Mouse (Mus musculus) midbrain, postnatal 0 days (tissue): ENCODE results near the gene Gm19935. TPM values are rescaled to one million over a fixed set of nuclear protein-coding genes. Genes with fewer than 3 reads are reported as not detected.

ENCODE experiments used
- ATAC-seq: fragments of 200-750 bp; cut with Nextera tagmentation; 2 replicates; pipeline ENCODE4 v1.8.0; 2017; ENCODE audit warnings: moderate number of reproducible peaks, mild to moderate bottlenecking, moderate TSS enrichment, moderate library complexity; ENCODE audit not compliant: low FRiP score
- DNase-seq: peaks from one replicate; pipeline ENCODE4 v3.0.0-alpha.2; 2015; ENCODE audit warnings: low spot score
- H3K27ac ChIP-seq: fragments of 300-500 bp; sonication (generic); 2 replicates; pipeline ENCODE4 v1.5.1; 2014; ENCODE audit warnings: low read depth, mild to moderate bottlenecking, low read length, mixed read lengths
- H3K27me3 ChIP-seq: fragments of 300-500 bp; sonication (generic); 2 replicates; pipeline ENCODE4 v1.6.1; 2014; ENCODE audit warnings: low read length, control low read depth, mixed read lengths; ENCODE audit not compliant: insufficient read depth
- H3K36me3 ChIP-seq: fragments of 300-500 bp; sonication (generic); 2 replicates; pipeline ENCODE4 v1.6.1; 2014; ENCODE audit warnings: low read length, control low read depth, mixed read lengths; ENCODE audit not compliant: insufficient read depth
- H3K4me1 ChIP-seq: fragments of 300-500 bp; sonication (generic); 2 replicates; pipeline ENCODE4 v1.6.1; 2014; ENCODE audit warnings: mild to moderate bottlenecking, control low read depth, antibody characterized with exemption, low read length, mixed read lengths; ENCODE audit not compliant: insufficient read depth
- H3K4me2 ChIP-seq: fragments of 300-500 bp; sonication (generic); 2 replicates; pipeline ENCODE4 v1.6.1; 2014; ENCODE audit warnings: low read depth, mild to moderate bottlenecking, low read length, mixed read lengths; ENCODE audit not compliant: poor library complexity, severe bottlenecking
- H3K4me3 ChIP-seq: fragments of 300-500 bp; sonication (generic); 2 replicates; pipeline ENCODE4 v1.5.1; 2014; ENCODE audit warnings: low read depth, mild to moderate bottlenecking, low read length, moderate library complexity
- H3K9ac ChIP-seq: fragments of 300-500 bp; sonication (generic); replicated peaks from 2 replicates; pipeline ENCODE4 v1.6.1; 2014; ENCODE audit warnings: mild to moderate bottlenecking, low read length, moderate library complexity, mixed read lengths; ENCODE audit not compliant: poor library complexity, severe bottlenecking
- H3K9me3 ChIP-seq: fragments of 300-500 bp; sonication (generic); 2 replicates; pipeline ENCODE4 v1.6.1; 2016; ENCODE audit warnings: low read length, control low read depth
- CTCF ChIP-seq: IDR thresholded peaks from 2 replicates; pipeline ENCODE4 v1.5.1; 2016; ENCODE audit warnings: antibody characterized with exemption, mild to moderate bottlenecking
- WGBS: fragments of 180-500 bp; shearing (Covaris S2); extraction: QIAGEN DNeasy Blood & Tissue Kit; methylation state at CpG from one replicate; pipeline ENCODE4 v1.1.7; 2014; 5-methylcytosine and 5-hydroxymethylcytosine counted together
- polyA plus RNA-seq: library from polyadenylated mRNA; unstranded; fragments of >200 nt; fragmentation: Nextera tagmentation; extraction: Ambion mirVana; gene quantifications from 2 replicates; pipeline ENCODE4 v1.2.1, GENCODE M21; 2015
- total RNA-seq: library from RNA; depleted of rRNA; stranded (reverse); fragments of >200 nt; gene quantifications from 2 replicates; pipeline ENCODE4 v1.2.3, GENCODE M21; 2014; rRNA removed

Gene Gm19935
- total RNA-seq (1.4 and 1.8 TPM in 2 replicates), polyA plus RNA-seq (1.8 and 2.5 TPM in 2 replicates)

- no peak for TF ChIP-seq CTCF
- H3K9me3 ChIP-seq, result no peaks in the 10 kb centered on the region
- no peaks in the 10 kb centered on the region for H3K27me3 ChIP-seq
- no peak within 1 kb of the TSS for H3K4me3 ChIP-seq
- WGBS, result 84% methylated on average over 2 of the region's 2 CpGs
- no peak for DNase-seq
- H3K27ac ChIP-seq, result no peak within 1 kb of the TSS; the same call in 1 of the 2 replicates
- ATAC-seq, result no peak
- H3K4me1 ChIP-seq, result no peaks in the 10 kb centered on the region
- H3K36me3 ChIP-seq, result no peaks in the 10 kb centered on the region
- H3K9ac ChIP-seq, result no peak within 1 kb of the TSS
- no peak within 1 kb of the TSS for H3K4me2 ChIP-seq
These were observed at the start of gene Gm19935 for GRCm38 (mm10) chr8:90817293-90817692. Gene Gm19935, minus strand, starts transcription at chr8:90817393.

DNA sequence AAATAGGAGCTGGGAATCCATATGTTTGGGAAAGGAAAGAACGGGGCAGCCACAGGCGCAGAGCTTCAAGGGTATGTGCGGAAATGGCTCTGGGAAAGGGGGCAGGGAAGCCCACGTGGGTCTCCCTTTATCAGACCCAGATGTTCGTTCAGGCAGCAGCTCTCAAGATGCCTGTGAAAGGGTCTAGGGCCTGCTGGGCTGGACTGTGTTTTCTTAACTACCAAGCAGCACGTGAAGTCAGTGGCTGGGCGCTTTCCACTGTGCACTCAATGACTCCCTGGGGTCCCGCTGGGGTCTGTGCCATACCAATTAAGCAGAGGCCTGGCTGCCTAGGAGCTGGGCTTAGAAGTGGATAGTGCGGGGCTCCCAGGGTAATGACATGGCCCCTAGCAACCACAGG, 44.8 kb upstream of the Gm19935 start:
- Histone ChIP-seq H3K4me2 (no peak overlapping the region), H3K36me3 (no peaks in the 10 kb centered on the region), H3K9me3 (no peaks in the 10 kb centered on the region), H3K27me3 (no peaks in the 10 kb centered on the region), H3K4me1 (peaks cover 11% of the 10 kb centered on the region; the same call in 1 of the 2 replicates), H3K4me3 (no peak overlapping the region), H3K27ac (peak overlapping the region; percentile 65), H3K9ac (no peak overlapping the region)
- no peak for TF ChIP-seq CTCF
- peak; percentile 81 for DNase-seq
- whole genome bisulfite sequencing, result 11% methylated on average over 9 of the region's 9 CpGs
- peak; percentile 72 for ATAC-seq

GRCm38 (mm10) chr8:90861266-90861944, 44.2 kb upstream of the Gm19935 start:
- DNase-seq, result peak; percentile 71
- Histone ChIP-seq H3K4me2 (no peak overlapping the region; the same call in 1 of the 2 replicates), H3K27me3 (no peaks in the 10 kb centered on the region), H3K4me3 (no peak overlapping the region), H3K4me1 (peaks cover 11% of the 10 kb centered on the region; the same call in 1 of the 2 replicates), H3K9ac (no peak overlapping the region), H3K9me3 (no peaks in the 10 kb centered on the region), H3K27ac (peak overlapping the region; percentile 65), H3K36me3 (no peaks in the 10 kb centered on the region)
- TF ChIP-seq CTCF, result no peak
- no peak for ATAC-seq
- 14% methylated on average over 9 of the region's 9 CpGs for WGBS

DNA sequence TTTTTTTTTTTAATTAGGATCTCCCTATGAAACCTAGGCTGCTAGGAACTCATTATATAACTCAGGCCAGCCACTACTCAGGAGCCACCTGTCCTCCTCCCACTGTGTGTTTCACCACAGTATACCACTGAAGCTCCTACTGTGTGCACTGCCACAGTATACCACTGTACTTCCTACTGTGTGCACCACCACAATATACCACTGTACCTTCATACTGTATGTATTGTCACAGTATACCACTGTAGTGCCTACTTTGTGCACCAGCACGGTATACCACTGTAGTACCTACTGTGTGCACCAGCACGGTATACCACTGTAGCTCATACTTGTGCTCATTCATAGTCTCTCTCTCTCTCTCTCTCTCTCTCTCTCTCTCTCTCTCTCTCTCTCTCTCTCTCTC, 40.9 kb upstream of the Gm19935 start:
- Histone ChIP-seq H3K9me3 (no peaks in the 10 kb centered on the region), H3K9ac (no peak overlapping the region), H3K4me2 (no peak overlapping the region), H3K27me3 (no peaks in the 10 kb centered on the region), H3K27ac (no peak overlapping the region), H3K36me3 (no peaks in the 10 kb centered on the region), H3K4me1 (peaks cover 14% of the 10 kb centered on the region; the same call in 1 of the 2 replicates), H3K4me3 (no peak overlapping the region)
- TF ChIP-seq CTCF, result no peak
- DNase-seq (no peak), ATAC-seq (no peak)
- WGBS, result 97% methylated on average over 2 of the region's 2 CpGs

- Histone ChIP-seq H3K36me3 (no peaks in the 10 kb centered on the region), H3K9ac (no peak overlapping the region), H3K4me3 (no peak overlapping the region), H3K4me1 (peaks cover 10% of the 10 kb centered on the region; the same call in 1 of the 2 replicates), H3K4me2 (no peak overlapping the region), H3K27ac (no peak overlapping the region), H3K27me3 (no peaks in the 10 kb centered on the region), H3K9me3 (no peaks in the 10 kb centered on the region)
- DNase-seq, result no peak
- WGBS, result 44% methylated on average over 1 of the region's 1 CpGs
- ATAC-seq, result no peak
- TF ChIP-seq CTCF, result no peak
These were observed 39.8 kb upstream of the Gm19935 start for GRCm38 (mm10) chr8:90856952-90857351.

DNA sequence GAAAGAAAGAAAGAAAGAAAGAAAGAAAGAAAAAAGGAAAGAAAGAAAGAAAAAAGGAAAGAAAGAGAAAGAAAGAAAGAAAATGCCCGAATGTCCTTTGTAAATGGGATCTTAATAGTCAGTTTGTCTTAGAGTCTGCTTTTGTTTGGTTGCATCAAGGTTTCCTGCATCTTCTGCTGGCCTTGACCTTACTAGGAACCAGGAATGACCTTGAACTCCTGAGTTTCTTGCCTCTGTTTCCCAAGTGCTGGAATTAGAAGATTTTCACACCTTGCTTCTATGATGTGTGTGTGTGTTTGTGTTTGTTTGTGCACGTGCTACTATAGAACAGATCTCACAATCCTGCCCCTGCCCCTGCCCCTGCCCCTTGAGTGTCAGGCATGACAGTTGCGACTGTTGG, 39.0 kb upstream of the Gm19935 start:
- Histone ChIP-seq H3K4me2 (no peak overlapping the region), H3K9ac (no peak overlapping the region), H3K27ac (no peak overlapping the region), H3K36me3 (no peaks in the 10 kb centered on the region), H3K4me3 (no peak overlapping the region), H3K9me3 (no peaks in the 10 kb centered on the region), H3K4me1 (peaks cover 3% of the 10 kb centered on the region; the same call in 1 of the 2 replicates), H3K27me3 (no peaks in the 10 kb centered on the region)
- DNase-seq (no peak), ATAC-seq (no peak)
- TF ChIP-seq CTCF, result no peak
- 91% methylated on average over 3 of the region's 3 CpGs for WGBS
